Mouse (Mus musculus): ENCODE measurements around the gene Glis3. TPM values are rescaled to one million over a fixed set of nuclear protein-coding genes. Genes with fewer than 3 reads are reported as not detected.

The Glis3 gene
- polyA plus RNA-seq, 1 experiment = 0.06 TPM

- no peak for TF ChIP-seq GATA1 (IDR thresholded peaks at IDR 0.05; ENCODE audit: borderline replicate concordance, low read length)
- no peak for TF ChIP-seq FLI1 (IDR thresholded peaks at IDR 0.05; ENCODE audit: low read length)
- Histone ChIP-seq H3K9me3 (0 out of 2 replicates have a peak, but pooled peaks cover 9% of the 10 kb centered on the region), H3K27me3 (replicated peaks) (no peaks in the 10 kb centered on the region), H3K4me1 (no peaks in the 10 kb centered on the region), H3K36me3 (replicated peaks; ENCODE audit: low read length) (no peaks in the 10 kb centered on the region), H3K4me3 (replicated peaks) (no peak overlapping the region)
Observed at GRCm38 (mm10) chr19:28337574-28337973, 342.3 kb downstream of the Glis3 start.

GRCm38 (mm10) chr19:28336651-28337510 lies 343.0 kb downstream of the Glis3 start:
- no peak overlapping the region for H3K4me3 ChIP-seq (replicated peaks)
- no peaks in the 10 kb centered on the region for H3K4me1 ChIP-seq
- no peaks in the 10 kb centered on the region for H3K27me3 ChIP-seq (replicated peaks)
- TF ChIP-seq GATA1 (IDR thresholded peaks at IDR 0.05; ENCODE audit: borderline replicate concordance, low read length) (no peak), FLI1 (IDR thresholded peaks at IDR 0.05; ENCODE audit: low read length) (no peak)
- H3K36me3 ChIP-seq (replicated peaks; ENCODE audit: low read length) = no peaks in the 10 kb centered on the region
- H3K9me3 ChIP-seq = 0 out of 2 replicates have a peak, but pooled peaks cover 9% of the 10 kb centered on the region

GRCm38 (mm10) chr19:28335890-28336289 lies 344.0 kb downstream of the Glis3 start:
- Histone ChIP-seq H3K27me3 (replicated peaks) (no peaks in the 10 kb centered on the region), H3K36me3 (replicated peaks; ENCODE audit: low read length) (no peaks in the 10 kb centered on the region), H3K4me3 (replicated peaks) (no peak overlapping the region), H3K4me1 (no peaks in the 10 kb centered on the region), H3K9me3 (0 out of 2 replicates have a peak, but pooled peaks cover 9% of the 10 kb centered on the region)
- no peak for TF ChIP-seq GATA1 (IDR thresholded peaks at IDR 0.05; ENCODE audit: borderline replicate concordance, low read length)
- no peak for TF ChIP-seq FLI1 (IDR thresholded peaks at IDR 0.05; ENCODE audit: low read length)

DNA sequence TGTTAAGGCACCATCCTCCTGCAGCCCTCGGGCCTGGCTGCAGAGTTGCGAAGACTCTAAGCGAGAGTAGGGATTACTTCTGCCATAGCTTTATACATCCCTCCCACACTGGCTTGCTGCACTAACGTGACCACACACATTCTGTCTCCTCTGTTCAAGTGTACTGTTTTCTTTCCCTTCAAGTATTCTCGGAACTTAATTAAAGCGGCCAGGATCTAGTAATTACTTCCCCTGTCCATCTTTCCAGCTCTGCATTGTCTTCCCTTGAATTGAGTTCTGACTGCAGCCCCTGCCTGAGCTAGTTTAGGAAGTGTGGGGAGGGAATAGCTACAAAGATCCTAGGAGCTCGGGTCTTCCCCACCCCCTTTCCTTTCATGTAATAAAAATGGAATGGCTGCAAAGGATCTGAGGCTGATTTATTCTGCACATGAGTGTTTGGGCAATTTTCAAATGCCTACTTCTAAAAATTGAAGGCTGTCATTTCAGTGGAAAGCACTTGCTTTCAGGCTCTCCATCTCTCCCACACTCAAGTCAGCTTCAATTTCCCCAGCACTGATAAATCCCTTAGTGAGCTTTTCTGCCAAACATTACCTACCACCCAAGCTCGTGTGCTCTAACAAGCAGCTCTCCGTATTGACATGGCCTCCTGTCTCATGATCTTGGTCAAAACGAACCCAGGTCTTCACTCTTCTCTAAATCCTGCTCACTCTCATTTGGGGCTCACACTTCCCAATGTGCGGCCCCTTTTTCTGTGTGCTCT lies 346.7 kb downstream of the Glis3 start:
- 0 out of 2 replicates have a peak, but pooled peaks cover 4% of the 10 kb centered on the region for H3K9me3 ChIP-seq
- no peaks in the 10 kb centered on the region for H3K27me3 ChIP-seq (replicated peaks)
- H3K4me3 ChIP-seq (replicated peaks) = no peak overlapping the region
- H3K36me3 ChIP-seq (replicated peaks; ENCODE audit: low read length) = no peaks in the 10 kb centered on the region
- H3K4me1 ChIP-seq = no peaks in the 10 kb centered on the region
- TF ChIP-seq FLI1 (IDR thresholded peaks at IDR 0.05; ENCODE audit: low read length) (no peak), GATA1 (IDR thresholded peaks at IDR 0.05; ENCODE audit: borderline replicate concordance, low read length) (no peak)

- H3K27me3 ChIP-seq (replicated peaks) = no peaks in the 10 kb centered on the region
- no peak overlapping the region for H3K4me3 ChIP-seq (replicated peaks)
- no peaks in the 10 kb centered on the region for H3K36me3 ChIP-seq (replicated peaks; ENCODE audit: low read length)
- no peaks in the 10 kb centered on the region for H3K9me3 ChIP-seq
- H3K4me1 ChIP-seq = no peaks in the 10 kb centered on the region
- TF ChIP-seq GATA1 (IDR thresholded peaks at IDR 0.05; ENCODE audit: borderline replicate concordance, low read length) (no peak), FLI1 (IDR thresholded peaks at IDR 0.05; ENCODE audit: low read length) (no peak)
Observed at GRCm38 (mm10) chr19:28328444-28329110, 351.3 kb downstream of the Glis3 start.

DNA sequence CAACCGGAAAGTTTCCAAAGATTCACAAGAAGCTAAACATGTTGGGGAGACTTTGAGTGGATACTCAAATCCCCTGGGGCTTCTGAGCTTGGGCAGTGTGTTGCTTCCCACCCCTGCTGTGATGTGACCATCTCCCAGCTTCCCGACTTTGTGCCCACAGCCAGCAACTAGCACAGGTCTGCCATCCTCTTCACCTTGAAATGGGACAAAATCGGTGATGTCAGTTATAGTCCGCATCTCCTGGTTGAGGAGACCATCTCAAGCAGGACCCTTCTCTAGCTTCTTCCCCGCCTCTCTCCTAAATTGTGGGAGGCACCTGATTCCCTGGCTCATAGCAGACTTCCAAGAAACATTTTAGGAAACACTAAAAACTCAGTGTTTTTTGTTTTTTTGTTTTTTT lies 352.3 kb downstream of the Glis3 start:
- Histone ChIP-seq H3K9me3 (no peaks in the 10 kb centered on the region), H3K4me1 (no peaks in the 10 kb centered on the region), H3K36me3 (replicated peaks; ENCODE audit: low read length) (no peaks in the 10 kb centered on the region), H3K27me3 (replicated peaks) (no peaks in the 10 kb centered on the region), H3K4me3 (replicated peaks) (no peak overlapping the region)
- TF ChIP-seq FLI1 (IDR thresholded peaks at IDR 0.05; ENCODE audit: low read length) (no peak), GATA1 (IDR thresholded peaks at IDR 0.05; ENCODE audit: borderline replicate concordance, low read length) (no peak)

DNA sequence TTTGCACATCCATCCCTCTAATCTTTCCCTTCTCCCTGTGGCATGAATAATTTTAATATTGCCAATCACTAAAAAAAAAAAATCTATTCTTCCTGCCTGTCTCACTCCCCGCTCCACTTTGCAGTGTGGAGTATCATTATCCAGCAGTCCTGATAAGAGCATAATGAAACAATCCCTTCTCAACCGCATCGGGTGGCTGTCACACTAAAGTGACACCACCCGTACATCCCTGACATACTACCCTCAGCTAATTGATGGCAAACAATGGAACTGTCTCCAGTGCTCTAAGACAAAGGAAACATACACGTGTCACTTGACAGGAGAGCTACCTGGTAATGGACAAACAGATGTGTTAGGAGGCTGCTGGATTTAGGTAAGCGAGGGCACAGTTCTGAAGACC lies 373.8 kb downstream of the Glis3 start:
- TF ChIP-seq FLI1 (IDR thresholded peaks at IDR 0.05; ENCODE audit: low read length) = no peak
- TF ChIP-seq GATA1 (IDR thresholded peaks at IDR 0.05; ENCODE audit: borderline replicate concordance, low read length) = no peak

GRCm38 (mm10) chr19:28305510-28305909 lies 374.4 kb downstream of the Glis3 start:
- Histone ChIP-seq H3K4me1 (no peaks in the 10 kb centered on the region), H3K36me3 (replicated peaks; ENCODE audit: low read length) (no peaks in the 10 kb centered on the region), H3K9me3 (no peaks in the 10 kb centered on the region), H3K27me3 (replicated peaks) (no peaks in the 10 kb centered on the region), H3K4me3 (replicated peaks) (no peak overlapping the region)
- TF ChIP-seq FLI1 (IDR thresholded peaks at IDR 0.05; ENCODE audit: low read length) (no peak), GATA1 (IDR thresholded peaks at IDR 0.05; ENCODE audit: borderline replicate concordance, low read length) (no peak)

More for the DNA sequence above, 373.8 kb downstream of the Glis3 start:
- Histone ChIP-seq H3K4me1 (no peaks in the 10 kb centered on the region), H3K9me3 (no peaks in the 10 kb centered on the region), H3K4me3 (replicated peaks) (no peak overlapping the region), H3K27me3 (replicated peaks) (no peaks in the 10 kb centered on the region), H3K36me3 (replicated peaks; ENCODE audit: low read length) (no peaks in the 10 kb centered on the region)

GRCm38 (mm10) chr19:28302831-28303242 lies 377.0 kb downstream of the Glis3 start:
- Histone ChIP-seq H3K4me3 (replicated peaks) (no peak overlapping the region), H3K9me3 (peaks cover 14% of the 10 kb centered on the region), H3K27me3 (replicated peaks) (no peaks in the 10 kb centered on the region), H3K36me3 (replicated peaks; ENCODE audit: low read length) (no peaks in the 10 kb centered on the region), H3K4me1 (no peaks in the 10 kb centered on the region)
- no peak for TF ChIP-seq GATA1 (IDR thresholded peaks at IDR 0.05; ENCODE audit: borderline replicate concordance, low read length)
- no peak for TF ChIP-seq FLI1 (IDR thresholded peaks at IDR 0.05; ENCODE audit: low read length)
